Comparison of ENCODE assay signal across 8 mouse cellular contexts in the genomic region with DNA sequence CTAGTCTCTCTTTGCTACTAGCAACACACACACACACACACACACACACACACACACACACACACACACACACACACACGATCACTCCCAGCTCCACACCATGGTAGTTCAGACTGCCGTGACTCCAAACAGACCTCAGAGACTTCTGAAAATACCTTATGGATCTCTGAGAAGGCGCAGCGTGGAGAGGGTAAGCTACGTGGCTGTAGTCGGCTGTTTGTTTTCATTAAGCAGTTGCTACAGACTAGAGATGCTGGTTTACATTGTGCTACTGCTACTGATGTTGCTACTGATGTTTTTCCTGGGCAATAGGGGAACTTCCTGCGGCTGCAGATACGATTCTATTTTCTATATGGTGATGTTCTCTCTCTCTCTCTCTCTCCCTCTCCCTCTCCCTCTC.
DNase-seq lines count a peak whose midpoint lies in the region; ATAC-seq and TF ChIP-seq lines count a peak whose summit lies in the region.

No protein-coding gene starts in this region.

- intact Hi-C loops in gastrocnemius, adult 2 months (cut with DNase I) = no loop called here

- no peak for TF ChIP-seq CTCF in gastrocnemius, adult 2 months (IDR thresholded peaks at IDR 0.05)
- TF ChIP-seq CTCF in CH12.LX (conservative IDR thresholded peaks at IDR 0.05 in 1 of 2, IDR thresholded peaks at IDR 0.05 in 1 of 2; ENCODE audit: low read depth in 2 of 2, low read length in 2 of 2) = no peak
- no peak for TF ChIP-seq CTCF in liver, postnatal 0 days (IDR thresholded peaks at IDR 0.05; ENCODE audit: low read depth)
- no peak for TF ChIP-seq CTCF in thymus, adult 2 months (IDR thresholded peaks at IDR 0.05; ENCODE audit: borderline replicate concordance, control insufficient read depth, extremely low read depth, insufficient read depth, low read length, poor library complexity)

- no peaks in the 10 kb centered on the region for H3K36me3 ChIP-seq in CH12.LX (replicated peaks in 1 of 2; ENCODE audit: control insufficient read depth in 1 of 2, insufficient read depth in 1 of 2, low read length in 1 of 2)
- no peaks in the 10 kb centered on the region for H3K36me3 ChIP-seq in heart, embryonic 15.5 days
- no peaks in the 10 kb centered on the region for H3K36me3 ChIP-seq in liver, postnatal 0 days (replicated peaks; ENCODE audit: insufficient read depth, low read length)
- H3K36me3 ChIP-seq in thymus, adult 2 months (ENCODE audit: control insufficient read depth, insufficient read depth, low read length) = no peaks in the 10 kb centered on the region

- no peak for DNase-seq in gastrocnemius, adult 2 months
- no peak for DNase-seq in gastrocnemius, postnatal 4 days (ENCODE audit: low spot score in 2 of 2)
- DNase-seq in CH12.LX (ENCODE audit: extremely low read depth) = no peak
- DNase-seq in liver, postnatal 0 days = no peak
- DNase-seq in thymus, adult 2 months = no peak
- DNase-seq in layer of hippocampus, postnatal 14 days (ENCODE audit: low spot score in 2 of 2) = no peak
- DNase-seq in yolk sac, embryonic 10.5 days (ENCODE audit: low spot score) = no peak

- H3K27me3 ChIP-seq in CH12.LX (replicated peaks) = no peaks in the 10 kb centered on the region
- no peaks in the 10 kb centered on the region for H3K27me3 ChIP-seq in heart, embryonic 15.5 days
- H3K27me3 ChIP-seq in liver, postnatal 0 days (ENCODE audit: insufficient read depth, low read length) = no peaks in the 10 kb centered on the region
- H3K27me3 ChIP-seq in thymus, adult 2 months (ENCODE audit: control insufficient read depth, insufficient read depth, low read length) = no peaks in the 10 kb centered on the region

- in situ Hi-C loops in CH12.LX (cut with MboI; ENCODE audit: low pct_ligation_motif_present, low pct_unique_long_range_greater_than_20kb, low sequenced_read_pairs) = no loop called here

- no peak overlapping the region for H3K9ac ChIP-seq in CH12.LX (ENCODE audit: insufficient read depth, low read depth)
- peak overlapping the region; percentile 58 for H3K9ac ChIP-seq in heart, embryonic 15.5 days
- H3K9ac ChIP-seq in liver, postnatal 0 days (replicated peaks) = no peak overlapping the region

- H3K79me2 ChIP-seq in CH12.LX (replicated peaks; ENCODE audit: control insufficient read depth, extremely low read depth, insufficient read depth, poor library complexity, severe bottlenecking) = no peaks in the 10 kb centered on the region

- H3K9me3 ChIP-seq in CH12.LX (replicated peaks; ENCODE audit: low read length) = no peaks in the 10 kb centered on the region
- no peaks in the 10 kb centered on the region for H3K9me3 ChIP-seq in heart, embryonic 15.5 days (replicated peaks)
- no peaks in the 10 kb centered on the region for H3K9me3 ChIP-seq in liver, postnatal 0 days (ENCODE audit: low read length)

- WGBS in heart, embryonic 15.5 days = 4% methylated on average over 8 of the region's 8 CpGs
- WGBS in liver, postnatal 0 days (ENCODE audit: insufficient replicate concordance) = 10% methylated on average over 8 of the region's 8 CpGs
- WGBS in thymus, adult 2 months = 5% methylated on average over 8 of the region's 8 CpGs

- TF ChIP-seq RAD21 in CH12.LX (IDR thresholded peaks at IDR 0.05; ENCODE audit: low read depth, low read length) = no peak

- H3K4me2 ChIP-seq in CH12.LX (ENCODE audit: insufficient read depth, low read depth, poor library complexity, severe bottlenecking) = peak overlapping the region; percentile 29
- H3K4me2 ChIP-seq in heart, embryonic 15.5 days = peak overlapping the region; percentile 71
- H3K4me2 ChIP-seq in liver, postnatal 0 days (ENCODE audit: low read depth, low read length) = peak overlapping the region; percentile 35

- ATAC-seq in heart, embryonic 15.5 days (replicated peaks; ENCODE audit: insufficient number of reproducible peaks, insufficient read depth, low FRiP score, low read depth) = no peak
- ATAC-seq in liver, postnatal 0 days = no peak

- dilution Hi-C loops in CH12.LX (cut with MboI; ENCODE audit: extremely low pct_ligation_motif_present, extremely low pct_unique_long_range_greater_than_20kb, low sequenced_read_pairs) = no loop called here

- H3K4me3 ChIP-seq in gastrocnemius, adult 2 months = peak overlapping the region; percentile 68
- no peak overlapping the region for H3K4me3 ChIP-seq in CH12.LX (replicated peaks in 1 of 3; ENCODE audit: low read depth in 2 of 3, low read length in 2 of 3, poor library complexity in 1 of 3)
- peak overlapping the region; percentile 52 for H3K4me3 ChIP-seq in heart, embryonic 15.5 days
- no peak overlapping the region for H3K4me3 ChIP-seq in liver, postnatal 0 days (ENCODE audit: low read depth, low read length)
- H3K4me3 ChIP-seq in thymus, adult 2 months (ENCODE audit: control insufficient read depth, insufficient read depth, low read length) = no peak overlapping the region

- H3K27ac ChIP-seq in gastrocnemius, adult 2 months = no peak overlapping the region
- no peak overlapping the region for H3K27ac ChIP-seq in CH12.LX (ENCODE audit: insufficient read depth, low read depth)
- H3K27ac ChIP-seq in heart, embryonic 15.5 days = peak overlapping the region; percentile 84
- H3K27ac ChIP-seq in liver, postnatal 0 days (ENCODE audit: low read depth) = peak overlapping the region; percentile 39; the same call in 1 of the 2 replicates
- no peak overlapping the region for H3K27ac ChIP-seq in thymus, adult 2 months (ENCODE audit: control insufficient read depth, insufficient read depth, low read length)

- TF ChIP-seq POLR2A in CH12.LX (IDR thresholded peaks at IDR 0.05; ENCODE audit: low read depth, low read length) = no peak
- TF ChIP-seq POLR2A in thymus, adult 2 months (IDR thresholded peaks at IDR 0.05; ENCODE audit: control insufficient read depth, extremely low read depth, insufficient read depth, low read length, poor library complexity) = no peak

- peaks cover 3 to 14% of the 10 kb centered on the region in 2 experiments; a peak in 2 of 4 replicates for H3K4me1 ChIP-seq in CH12.LX (ENCODE audit: control insufficient read depth in 1 of 2, insufficient read depth in 2 of 2)
- H3K4me1 ChIP-seq in heart, embryonic 15.5 days (replicated peaks) = peaks cover 45% of the 10 kb centered on the region
- 0 out of 2 replicates have a peak, but pooled peaks cover 2% of the 10 kb centered on the region for H3K4me1 ChIP-seq in liver, postnatal 0 days (ENCODE audit: insufficient read depth)
- H3K4me1 ChIP-seq in thymus, adult 2 months (replicated peaks; ENCODE audit: control insufficient read depth, insufficient read depth, low read length) = no peaks in the 10 kb centered on the region

- no peak for TF ChIP-seq EP300 in CH12.LX (IDR thresholded peaks at IDR 0.05; ENCODE audit: low read length)
- TF ChIP-seq EP300 in liver, postnatal 0 days (IDR thresholded peaks at IDR 0.05; ENCODE audit: low read depth) = no peak

TF ChIP-seq in CH12.LX, 34 proteins besides CTCF, POLR2A, EP300 and RAD21:
- TF ChIP-seq ZNF384 (IDR thresholded peaks at IDR 0.05; ENCODE audit: low read depth, low read length) = no peak
- TF ChIP-seq NRF1 (IDR thresholded peaks at IDR 0.05; ENCODE audit: low read depth, low read length) = no peak
- no peak for TF ChIP-seq KAT2A (IDR thresholded peaks at IDR 0.05; ENCODE audit: insufficient replicate concordance, low read length)
- TF ChIP-seq SIN3A (IDR thresholded peaks at IDR 0.05; ENCODE audit: low read length) = no peak
- TF ChIP-seq SMC3 (IDR thresholded peaks at IDR 0.05; ENCODE audit: low read depth, low read length) = no peak
- TF ChIP-seq IRF4 (IDR thresholded peaks at IDR 0.05; ENCODE audit: low read depth, low read length) = no peak
- TF ChIP-seq MAX (IDR thresholded peaks at IDR 0.05; ENCODE audit: low read length) = no peak
- no peak for TF ChIP-seq USF2 (conservative IDR thresholded peaks at IDR 0.05; ENCODE audit: low read depth, low read length)
- TF ChIP-seq USF1 (IDR thresholded peaks at IDR 0.05; ENCODE audit: low read depth, low read length) = no peak
- no peak for TF ChIP-seq E2F4 (IDR thresholded peaks at IDR 0.05; ENCODE audit: insufficient replicate concordance, low read depth, low read length)

Comparison
In these comparisons a context has a peak if more than half of its experiments do, and no peak if none do; other contexts are left out.
1. H3K27ac ChIP-seq: peak in heart, embryonic 15.5 days (single experiment) and liver, postnatal 0 days (single experiment); none in gastrocnemius, adult 2 months (single experiment), CH12.LX (single experiment) and thymus, adult 2 months (single experiment).
2. H3K4me3 ChIP-seq: peak in gastrocnemius, adult 2 months (single experiment) and heart, embryonic 15.5 days (single experiment); none in CH12.LX (0 of 3), liver, postnatal 0 days (single experiment) and thymus, adult 2 months (single experiment).
3. Peak in every context shown above with its lines, with median percentiles within 50 percentile points of each other: H3K4me2 ChIP-seq.